Mouse (Mus musculus) NIH3T3 (cell line): ENCODE data around the gene Zfp869.
"Not testable (repeated sequence)": the region's sequence is repeated elsewhere in the genome, so short reads cannot be mapped to it uniquely, and the experiment has no call there.

ENCODE experiments used
- DNase-seq: peaks from one replicate; pipeline ENCODE4 v3.0.0-alpha.2; 2012; ENCODE audit warnings: low read depth

Zfp869 gene

DNA sequence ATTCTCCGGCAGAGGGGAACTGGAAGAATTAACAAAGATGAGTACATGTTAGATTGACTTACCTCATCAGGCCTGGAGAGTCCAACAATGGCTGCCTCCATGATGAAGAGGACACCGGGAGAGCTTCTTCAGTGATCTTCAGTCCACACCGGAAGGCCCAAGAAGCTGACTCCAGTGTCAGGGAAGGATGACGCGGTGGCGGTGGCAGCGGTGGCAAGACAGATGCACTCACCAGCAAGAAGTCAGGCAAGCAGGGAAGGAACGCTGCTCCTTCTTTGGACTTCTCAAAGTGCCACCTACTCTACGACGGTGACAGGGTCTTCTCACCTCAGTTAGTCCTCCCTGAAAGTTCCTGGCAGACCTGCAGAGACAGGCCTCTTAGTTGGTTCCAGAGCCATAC, at the start of gene Zfp869:
TSS of gene Zfp869 (minus strand) at position 101 of the 400 bp plus-strand sequence.
- DNase-seq, result not testable (repeated sequence)

DNA sequence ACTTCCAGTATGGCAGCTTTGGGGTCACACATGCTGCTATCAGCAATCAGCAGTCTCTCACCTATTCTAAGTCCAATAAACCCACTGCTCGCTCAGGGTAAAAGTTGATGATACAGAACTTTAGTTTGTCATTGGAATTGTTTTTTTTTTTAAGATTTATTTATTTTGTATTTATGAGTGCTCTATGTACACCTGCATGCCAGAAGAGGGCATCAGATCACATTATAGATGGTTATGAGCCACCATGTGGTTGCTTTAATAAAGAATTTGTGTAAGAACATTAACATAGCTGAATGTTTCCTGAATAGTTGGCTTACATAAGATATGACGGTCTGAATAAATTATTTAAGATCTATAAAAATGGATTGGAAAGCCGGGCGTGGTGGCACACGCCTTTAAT, 47.8 kb upstream of the Zfp869 start:
- no peak for DNase-seq

DNA sequence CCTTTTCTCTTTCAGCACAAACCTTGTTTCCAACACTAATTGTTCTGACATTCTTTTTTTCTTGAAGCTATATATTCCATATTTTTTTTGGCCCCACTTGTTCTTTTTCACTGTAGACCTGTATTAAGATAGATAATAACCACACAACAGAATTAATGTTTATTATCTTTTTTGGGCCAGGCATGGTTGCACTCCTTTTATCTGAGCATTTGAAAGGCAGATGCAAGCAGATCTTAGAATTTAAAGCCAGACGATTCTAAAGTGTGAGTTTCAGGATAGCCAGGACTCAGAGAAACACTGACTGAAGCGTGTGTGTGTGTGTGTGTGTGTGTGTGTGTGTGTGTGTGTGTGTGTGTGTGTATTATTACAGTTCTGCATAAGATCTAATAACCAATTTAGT, 41.9 kb upstream of the Zfp869 start:
- DNase-seq, result no peak

DNA sequence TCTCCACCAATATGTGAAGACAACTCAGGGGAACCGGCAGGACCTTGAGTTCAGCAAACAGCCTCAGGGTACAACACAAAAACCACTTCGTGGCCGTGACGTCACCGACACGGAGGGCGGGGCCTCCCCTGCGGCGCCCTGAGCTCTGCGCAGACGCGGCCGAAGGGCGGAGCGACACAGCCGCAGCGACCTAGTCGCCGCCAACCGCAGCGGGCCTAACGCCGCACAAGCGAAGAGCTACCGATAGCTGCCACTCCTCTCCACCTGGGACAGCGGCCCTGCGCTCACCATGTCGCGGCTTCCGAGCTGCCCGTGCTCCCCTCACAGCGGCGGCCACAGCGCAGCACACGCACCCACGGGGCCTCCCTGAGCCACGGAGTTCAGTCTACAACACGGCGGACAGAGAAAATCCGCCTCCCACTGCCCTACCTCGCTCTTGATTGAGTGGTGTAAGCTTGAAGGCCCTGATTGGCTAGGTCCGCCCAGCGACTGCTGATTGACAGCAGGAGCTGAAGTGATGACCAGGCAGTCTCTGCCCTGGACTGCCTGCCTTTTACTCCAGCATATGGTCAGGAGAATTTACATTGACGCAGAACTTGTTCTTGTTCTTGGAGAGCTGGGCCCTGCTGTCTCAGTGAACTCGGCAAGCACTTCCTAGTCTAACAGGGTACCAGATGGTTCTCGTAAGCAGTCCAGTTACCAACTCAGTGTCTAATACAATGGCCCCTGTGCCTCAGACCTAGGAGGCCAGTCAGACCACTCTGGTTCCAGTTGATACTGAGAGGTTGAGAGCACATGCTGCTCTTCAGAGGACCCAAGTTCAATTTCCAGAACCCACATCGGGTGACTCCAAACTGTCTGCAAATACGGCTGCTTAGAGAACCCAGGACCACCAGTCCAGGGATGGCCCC, 39.3 kb upstream of the Zfp869 start, which contains the start of gene Zfp963:
TSS of gene Zfp963 (minus strand) at position 427 of the 911 bp plus-strand sequence.
- peak; percentile 98 for DNase-seq

DNA sequence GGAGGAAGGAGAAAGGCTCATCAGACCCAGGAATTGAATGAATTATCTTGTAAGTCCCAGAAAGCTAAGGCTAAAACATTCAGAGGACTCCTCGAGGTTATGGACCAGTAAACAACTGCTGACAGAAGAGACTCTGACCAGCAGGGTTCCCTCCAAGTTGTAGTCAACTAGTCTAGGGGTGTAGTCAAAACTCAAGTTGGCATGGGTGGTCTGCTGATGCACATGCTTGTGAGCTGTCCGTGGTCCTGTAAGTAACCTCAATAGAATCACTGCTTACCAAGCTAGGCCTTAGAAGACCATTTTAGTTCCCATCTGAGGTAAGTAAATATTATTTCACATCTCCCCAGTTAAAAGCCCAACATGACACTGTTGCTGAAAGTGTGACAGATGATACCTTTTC, 30.7 kb upstream of the Zfp869 start:
- peak; percentile 16 for DNase-seq

DNA sequence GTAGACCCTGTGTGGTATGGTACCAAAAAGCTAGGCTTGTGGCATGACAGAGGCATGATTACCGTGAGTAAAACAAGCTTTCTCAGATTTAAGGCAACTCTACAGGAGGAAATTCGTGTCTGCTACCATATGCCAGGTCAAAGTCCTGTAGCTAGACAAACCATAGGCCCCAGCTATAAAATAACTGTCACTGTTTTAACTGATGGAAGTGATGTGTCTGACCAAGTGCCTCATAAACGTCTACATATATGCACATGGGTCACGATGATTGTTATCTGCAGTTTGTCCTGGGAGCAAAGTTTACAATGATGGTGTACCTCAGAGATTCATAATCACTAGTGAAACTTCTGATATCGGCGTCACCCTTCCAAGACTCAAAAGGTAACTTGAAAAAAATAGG, 30.2 kb upstream of the Zfp869 start:
- DNase-seq, result no peak

DNA sequence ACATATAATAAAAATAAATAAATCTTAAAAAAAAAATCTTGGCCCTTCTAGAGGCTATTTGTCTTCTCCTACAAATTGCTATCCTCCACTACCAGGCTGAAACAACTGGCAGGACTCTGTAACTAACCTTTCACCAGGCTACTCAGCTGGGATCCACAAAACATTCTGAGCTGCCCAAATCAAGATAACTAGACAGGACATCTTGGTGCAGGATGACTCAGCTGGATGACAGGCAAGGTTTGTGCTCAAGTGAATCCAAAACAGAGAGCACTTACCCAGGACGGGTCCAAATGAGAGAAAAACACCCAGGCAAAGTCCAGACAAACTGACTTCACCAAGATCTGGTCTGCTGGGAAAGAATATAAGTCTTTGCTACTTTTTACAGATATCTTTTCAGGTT, 25.0 kb upstream of the Zfp869 start:
- DNase-seq, result no peak

DNA sequence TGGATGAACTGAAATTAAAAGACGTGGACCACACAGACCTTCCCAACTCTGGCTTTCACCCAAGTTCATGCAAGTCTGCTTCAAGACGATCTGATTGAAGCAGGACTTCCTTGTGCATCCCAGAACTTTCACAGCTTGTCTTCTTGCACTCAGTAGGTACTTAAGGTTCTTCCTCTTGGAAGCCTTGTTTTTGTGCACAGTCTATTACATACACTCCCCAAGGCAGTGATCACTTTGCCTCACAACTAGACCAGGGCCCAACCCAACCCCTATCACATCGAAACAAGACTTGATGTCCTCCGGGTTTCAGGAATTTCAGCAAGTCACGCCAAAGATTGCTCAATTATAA, 6.7 kb upstream of the Zfp869 start:
- no peak for DNase-seq

DNA sequence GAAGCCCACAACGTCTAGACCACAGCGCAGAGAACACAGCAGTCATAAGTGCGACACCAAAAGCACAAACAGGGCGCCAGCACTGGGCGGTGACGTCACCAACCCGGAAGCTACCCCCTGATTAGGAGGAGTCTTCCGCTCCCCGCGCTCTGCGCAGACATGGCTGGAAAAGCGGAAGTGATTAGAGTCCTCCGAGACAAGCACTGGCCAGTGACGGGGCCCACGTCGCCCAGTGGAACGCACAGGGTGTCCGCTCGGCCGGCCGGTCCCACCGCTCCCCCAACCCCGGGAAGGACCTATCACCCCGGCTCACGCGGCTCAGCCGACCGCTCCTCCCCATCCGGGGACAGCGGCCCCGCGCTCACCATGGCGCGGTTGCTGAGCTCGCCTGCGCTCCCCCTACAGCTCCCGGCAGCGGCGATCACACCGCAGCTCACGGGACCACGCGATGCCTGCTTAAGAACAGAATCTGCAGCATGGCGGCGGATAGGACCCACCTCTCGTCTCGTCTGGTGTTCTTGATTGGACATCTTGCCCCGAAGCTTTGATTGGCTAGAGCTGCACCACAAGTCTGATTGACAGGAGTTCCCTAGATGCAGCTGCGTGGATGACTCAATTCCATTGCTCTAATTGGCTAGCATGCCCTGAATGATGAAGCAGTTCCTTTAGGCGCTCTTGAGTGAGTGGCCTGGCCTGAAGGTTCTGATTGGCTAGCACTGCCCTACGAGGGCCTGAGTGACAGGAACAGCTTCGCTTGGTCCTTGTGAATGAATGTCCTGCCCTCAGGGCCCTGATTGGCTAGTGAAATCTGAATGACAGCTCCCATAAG, 6.1 kb upstream of the Zfp869 start:
- peak; percentile 97 for DNase-seq

DNA sequence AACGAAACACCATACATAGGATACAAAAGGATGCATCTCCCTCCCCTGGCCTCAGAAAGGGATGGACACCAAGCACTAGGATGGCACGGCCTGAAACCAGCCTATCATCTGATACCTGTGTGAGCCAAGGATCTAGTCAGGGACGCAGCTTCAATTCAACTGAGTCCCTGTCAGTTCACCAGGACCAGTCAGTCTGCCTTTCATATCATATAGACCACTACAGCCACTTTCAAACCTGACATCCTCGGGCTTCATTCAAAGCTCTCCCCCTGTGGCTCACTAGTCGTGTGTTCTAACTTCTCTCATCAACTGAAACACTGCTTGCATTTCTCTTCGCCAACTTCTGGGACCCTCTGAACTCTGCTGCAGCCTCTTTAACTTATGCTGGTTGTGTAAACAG, 4.8 kb upstream of the Zfp869 start:
- DNase-seq, result no peak

DNA sequence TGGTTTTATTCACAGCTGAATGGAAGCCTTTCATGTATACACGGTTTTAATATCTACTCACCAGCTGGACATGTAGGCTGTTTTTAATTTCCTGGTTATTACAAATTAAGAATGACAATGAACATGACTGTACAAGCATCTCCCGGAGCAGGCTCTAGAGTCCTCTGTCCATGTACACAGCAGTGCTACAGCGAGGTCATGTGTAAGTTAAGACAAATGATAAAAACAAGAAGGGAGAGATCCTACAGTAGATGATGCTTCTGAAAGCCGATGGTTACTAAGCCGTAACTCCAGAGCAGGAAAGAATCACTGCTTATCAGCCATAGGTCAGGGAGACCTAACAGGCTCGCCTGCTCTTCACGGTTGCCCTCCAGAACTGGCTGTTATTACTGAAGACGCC, 3.0 kb upstream of the Zfp869 start:
- no peak for DNase-seq

DNA sequence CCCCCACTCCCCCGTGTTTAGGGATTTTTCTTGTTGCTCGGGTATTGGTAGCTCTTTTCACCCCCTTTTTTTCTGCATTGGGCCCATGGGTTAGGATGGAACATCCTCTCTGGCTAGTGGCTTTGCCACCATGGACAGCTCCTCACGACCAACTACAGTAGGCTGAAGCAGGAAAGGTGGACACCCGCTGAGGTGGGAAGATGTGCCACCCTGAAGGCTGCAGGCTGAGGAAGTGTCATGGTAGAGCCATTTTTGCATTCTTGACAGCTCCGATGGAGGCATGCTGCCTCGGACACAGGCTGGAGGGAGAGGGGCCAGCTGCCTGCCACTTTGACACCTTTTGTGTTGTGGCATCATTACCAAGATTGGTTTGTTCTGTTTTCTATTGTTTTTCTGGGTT, 8.7 kb downstream of the Zfp869 start:
- no peak for DNase-seq

DNA sequence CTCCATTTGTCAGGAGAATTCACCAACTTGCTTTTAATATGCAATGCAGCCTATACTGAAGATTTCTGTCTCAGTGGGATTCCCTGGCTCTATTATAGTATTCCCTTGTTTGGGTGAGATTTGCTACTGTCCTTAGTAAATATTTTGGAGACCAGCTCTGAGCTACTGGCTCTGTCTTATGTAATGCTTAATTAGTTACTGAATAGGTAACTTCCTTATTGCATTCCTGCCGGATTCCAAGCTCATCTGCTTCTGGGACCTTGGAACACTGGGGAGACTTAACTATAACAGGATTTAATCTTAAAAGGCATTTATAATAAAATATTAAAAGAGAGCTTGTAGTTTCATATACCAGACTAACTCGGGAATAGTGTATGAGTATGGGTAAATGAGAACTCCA, 45.5 kb downstream of the Zfp869 start:
- not testable (repeated sequence) for DNase-seq

DNA sequence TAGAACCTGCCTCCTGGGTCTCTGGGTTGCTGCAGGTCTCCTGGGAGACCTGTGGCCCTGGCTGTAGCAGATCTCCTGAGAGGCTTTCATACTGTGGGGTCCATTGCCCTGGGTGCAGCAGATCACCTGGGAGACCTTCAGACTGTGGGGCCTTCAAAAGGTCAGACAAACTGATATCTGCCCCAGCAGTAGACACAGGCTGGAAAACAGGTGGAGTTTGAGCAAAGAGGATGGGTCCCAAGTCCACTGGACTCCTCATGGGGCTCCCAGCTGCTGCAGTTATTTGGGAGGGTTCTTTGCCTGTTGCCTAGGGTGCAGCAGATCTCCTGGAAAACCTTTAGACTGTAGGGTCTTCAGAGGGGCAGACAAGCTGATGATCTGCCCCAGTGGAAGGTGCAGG, 49.2 kb downstream of the Zfp869 start:
- no peak for DNase-seq
